Mouse (Mus musculus): ENCODE measurements around the gene Fastkd5. TPM values are rescaled to one million over a fixed set of nuclear protein-coding genes. Genes with fewer than 3 reads are reported as not detected.
"Not testable (repeated sequence)": the region's sequence is repeated elsewhere in the genome, so short reads cannot be mapped to it uniquely, and the experiment has no call there.

Fastkd5 gene
- total RNA-seq, 2 experiments from 2014 or later = 19.7 to 38.4 TPM

DNA sequence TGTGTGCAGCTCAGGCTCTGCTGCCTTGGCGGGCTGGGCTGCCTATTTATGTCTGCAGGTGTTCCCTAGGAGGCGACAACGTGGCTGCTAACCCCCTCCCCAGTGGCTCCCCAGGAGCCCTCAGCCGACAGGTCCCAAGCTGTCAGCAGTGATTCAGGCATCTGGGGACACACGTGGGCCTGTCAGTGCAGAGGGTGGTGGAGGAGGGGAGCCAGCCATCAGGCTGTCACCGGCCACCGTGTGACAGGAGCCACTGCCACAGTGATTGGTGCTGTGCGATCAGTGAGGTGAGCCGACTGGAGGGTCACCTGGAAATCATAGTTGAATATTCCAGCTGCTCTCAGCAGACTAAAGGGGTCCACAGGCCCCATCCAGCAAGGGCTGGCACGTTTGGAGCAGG lies 47.3 kb downstream of the Fastkd5 start, which contains the start of gene Avp:
Gene Avp (minus strand): TSS at position 3 of the 400 bp plus-strand sequence.
- no peak for ATAC-seq (replicated peaks; ENCODE audit: low FRiP score, low TSS enrichment, poor library complexity, severe bottlenecking)

- no peak for ATAC-seq (replicated peaks; ENCODE audit: low FRiP score, low TSS enrichment, poor library complexity, severe bottlenecking)
Observed at GRCm38 (mm10) chr2:130581201-130581600, 48.6 kb downstream of the Fastkd5 start.

DNA sequence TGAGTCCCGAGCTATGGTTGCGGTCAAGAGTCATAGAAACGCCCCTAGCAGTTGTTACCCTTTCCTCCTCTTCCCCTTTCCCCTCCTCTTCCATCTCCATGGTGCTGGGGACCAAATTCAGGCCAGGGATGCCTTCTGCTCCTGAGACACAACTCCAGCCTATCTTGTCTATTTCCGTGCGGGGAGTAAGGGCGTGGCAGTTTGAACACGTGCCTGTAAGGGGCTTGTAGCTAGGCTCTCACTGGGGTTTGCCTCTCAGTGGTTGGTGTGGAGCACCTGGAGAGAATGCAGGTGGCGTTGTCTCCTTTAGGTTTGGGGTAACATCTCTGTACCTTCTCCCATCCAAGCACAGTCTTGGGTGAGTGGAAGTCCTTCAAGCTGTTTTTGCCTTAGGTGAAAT lies 50.0 kb downstream of the Fastkd5 start:
- ATAC-seq (replicated peaks; ENCODE audit: low FRiP score, low TSS enrichment, poor library complexity, severe bottlenecking) = no peak

GRCm38 (mm10) chr2:130578148-130578547 lies 51.7 kb downstream of the Fastkd5 start:
- ATAC-seq (replicated peaks; ENCODE audit: low FRiP score, low TSS enrichment, poor library complexity, severe bottlenecking) = peak; percentile 43

DNA sequence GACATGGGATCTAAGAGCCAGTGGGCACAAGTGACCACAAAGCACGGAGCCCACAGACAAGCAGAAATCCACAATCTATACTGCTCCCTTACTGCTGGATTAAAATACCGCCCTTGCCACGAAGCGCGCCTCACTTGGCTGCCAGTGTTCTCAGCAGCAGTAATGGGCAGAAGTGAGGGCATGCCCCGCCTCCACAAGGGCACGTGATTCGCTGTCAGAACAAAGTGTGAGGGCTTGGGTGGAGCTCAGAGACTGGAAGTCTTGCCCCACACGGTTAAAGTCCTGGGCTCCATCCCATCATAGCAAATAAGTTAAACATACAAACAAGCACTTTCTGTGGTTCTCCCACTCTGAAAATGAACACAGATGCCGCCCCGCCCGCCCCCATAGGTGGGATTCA lies 52.2 kb downstream of the Fastkd5 start:
- peak; percentile 80 for ATAC-seq (replicated peaks; ENCODE audit: low FRiP score, low TSS enrichment, poor library complexity, severe bottlenecking)

DNA sequence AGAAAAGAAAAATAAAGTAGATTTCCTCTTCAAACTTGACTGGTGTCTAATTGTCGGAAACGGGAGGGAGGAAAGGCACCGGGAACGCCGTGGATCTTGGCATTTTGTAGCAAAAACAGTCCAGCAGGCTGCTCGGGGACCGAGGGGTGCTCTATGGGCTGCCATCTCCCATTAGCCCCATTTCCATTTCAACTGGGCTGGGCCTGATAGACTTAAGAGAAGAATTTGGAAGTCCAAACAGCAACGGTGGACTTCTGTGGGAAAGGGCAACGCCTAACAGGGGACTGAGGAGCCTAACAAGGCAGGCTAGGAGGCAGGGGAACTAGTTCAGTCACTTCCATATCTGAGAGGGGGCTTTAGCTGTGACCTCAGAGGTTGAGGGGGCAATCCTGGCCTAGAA lies 52.8 kb downstream of the Fastkd5 start:
- ATAC-seq (replicated peaks; ENCODE audit: low FRiP score, low TSS enrichment, poor library complexity, severe bottlenecking) = no peak

DNA sequence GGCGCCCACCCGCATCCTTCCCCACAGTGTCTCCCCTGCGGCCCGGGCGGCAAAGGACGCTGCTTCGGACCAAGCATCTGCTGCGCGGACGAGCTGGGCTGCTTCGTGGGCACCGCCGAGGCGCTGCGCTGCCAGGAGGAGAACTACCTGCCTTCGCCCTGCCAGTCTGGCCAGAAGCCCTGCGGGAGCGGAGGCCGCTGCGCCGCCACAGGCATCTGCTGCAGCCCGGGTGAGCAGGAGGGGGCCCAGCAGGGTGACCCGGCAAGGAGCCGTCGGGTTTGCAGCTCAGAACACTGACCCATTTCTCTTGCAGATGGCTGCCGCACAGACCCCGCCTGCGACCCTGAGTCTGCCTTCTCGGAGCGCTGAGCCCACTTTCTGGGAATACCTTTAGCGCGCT lies 53.3 kb downstream of the Fastkd5 start:
- not testable (repeated sequence) for ATAC-seq (replicated peaks; ENCODE audit: low FRiP score, low TSS enrichment, poor library complexity, severe bottlenecking)

DNA sequence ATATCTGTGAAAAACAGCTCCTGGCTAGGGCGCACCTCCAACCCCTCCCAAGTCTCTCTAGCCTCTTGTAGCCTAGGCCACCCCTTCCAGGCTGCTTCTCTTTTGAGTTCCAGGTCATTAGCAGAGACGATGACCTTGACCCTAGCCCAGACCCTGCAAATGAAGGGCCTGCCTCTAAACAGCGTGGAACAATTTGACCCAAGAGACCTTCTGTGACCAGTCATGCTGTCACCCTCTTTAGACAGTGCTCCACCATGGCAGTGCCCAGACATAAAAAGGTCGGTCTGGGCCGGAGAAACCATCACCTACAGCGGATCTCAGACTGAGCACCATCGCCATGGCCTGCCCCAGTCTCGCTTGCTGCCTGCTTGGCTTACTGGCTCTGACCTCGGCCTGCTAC lies 54.0 kb downstream of the Fastkd5 start, which contains the start of gene Oxt:
Gene Oxt (plus strand): TSS at position 301 of the 400 bp plus-strand sequence.
- ATAC-seq (replicated peaks; ENCODE audit: low FRiP score, low TSS enrichment, poor library complexity, severe bottlenecking) = no peak

- no peak for ATAC-seq (replicated peaks; ENCODE audit: low FRiP score, low TSS enrichment, poor library complexity, severe bottlenecking)
Observed at GRCm38 (mm10) chr2:130574960-130575359, 54.9 kb downstream of the Fastkd5 start.

DNA sequence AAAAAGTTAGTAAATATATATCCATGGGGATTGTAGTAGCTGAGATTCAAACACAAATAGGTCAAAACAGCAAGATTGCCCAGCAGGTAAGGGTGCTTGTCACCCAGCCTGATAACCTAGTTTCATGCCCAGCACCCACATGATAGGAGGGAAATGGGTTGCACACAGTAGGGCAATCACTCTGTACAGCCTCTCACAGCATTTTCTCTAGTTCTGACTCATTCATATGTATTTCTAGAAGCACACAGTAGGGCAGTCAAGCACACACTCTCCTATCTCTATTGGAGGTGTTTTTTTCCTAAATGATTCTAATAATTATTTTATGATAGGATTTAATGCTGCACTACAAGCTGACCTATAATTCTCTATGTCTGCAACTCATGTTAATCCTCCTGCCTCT lies 59.9 kb downstream of the Fastkd5 start:
- ATAC-seq (replicated peaks; ENCODE audit: low FRiP score, low TSS enrichment, poor library complexity, severe bottlenecking) = no peak

DNA sequence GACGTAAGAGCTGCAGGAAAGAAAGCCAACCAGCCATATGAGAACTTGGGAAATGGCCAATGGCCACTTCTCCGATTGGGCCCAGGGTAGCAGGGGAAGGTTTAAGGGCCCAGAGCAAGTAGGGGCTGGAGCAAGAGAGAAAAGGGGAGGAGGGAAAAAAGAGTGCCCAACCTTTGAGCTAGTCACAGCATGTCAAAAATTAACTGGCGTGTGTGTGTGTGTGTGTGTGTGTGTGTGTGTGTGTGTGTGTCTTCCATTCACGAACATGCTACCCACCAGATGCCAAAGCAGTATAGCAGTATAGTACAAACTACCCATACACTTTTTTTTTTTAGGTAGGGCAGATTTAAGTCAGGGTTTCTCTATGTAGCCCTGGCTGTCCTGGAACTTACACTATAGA lies 60.9 kb downstream of the Fastkd5 start:
- no peak for ATAC-seq (replicated peaks; ENCODE audit: low FRiP score, low TSS enrichment, poor library complexity, severe bottlenecking)

GRCm38 (mm10) chr2:130564983-130565382 lies 64.8 kb downstream of the Fastkd5 start:
- ATAC-seq (replicated peaks; ENCODE audit: low FRiP score, low TSS enrichment, poor library complexity, severe bottlenecking) = no peak

GRCm38 (mm10) chr2:130564063-130564462 lies 65.8 kb downstream of the Fastkd5 start:
- 0 out of 2 replicates have a peak, but pooled peaks have one; percentile 0 for ATAC-seq (replicated peaks; ENCODE audit: low FRiP score, low TSS enrichment, poor library complexity, severe bottlenecking)

Other genes starting within 250 kb of the Fastkd5 start
- gene Cpxm1, start 232.5 kb downstream of the Fastkd5 start, total RNA-seq (2014; fragmentation: Nextera tagmentation) = 0.30 and 3.3 TPM in 2 replicates
- gene Cpxm1, start 232.5 kb downstream of the Fastkd5 start, total RNA-seq (2017) = 4.0 TPM in 1 of 2 replicates, not detected in the other
- not detected in 2 replicates for gene Gm28372, start 224.8 kb downstream of the Fastkd5 start, total RNA-seq (2014; fragmentation: Nextera tagmentation)
- not detected in 2 replicates for gene Gm28372, start 224.8 kb downstream of the Fastkd5 start, total RNA-seq (2017)
- gene 1700020A23Rik, start 224.8 kb downstream of the Fastkd5 start, total RNA-seq (2014; fragmentation: Nextera tagmentation) = not detected in 2 replicates
- gene 1700020A23Rik, start 224.8 kb downstream of the Fastkd5 start, total RNA-seq (2017) = not detected in 2 replicates
- gene Tmem239, start 223.5 kb downstream of the Fastkd5 start, total RNA-seq (2014; fragmentation: Nextera tagmentation) = not detected in 2 replicates
- not detected in 2 replicates for gene Tmem239, start 223.5 kb downstream of the Fastkd5 start, total RNA-seq (2017)
- gene Vps16, start 205.7 kb downstream of the Fastkd5 start, total RNA-seq (2014; fragmentation: Nextera tagmentation) = 150 and 199 TPM in 2 replicates
- gene Vps16, start 205.7 kb downstream of the Fastkd5 start, total RNA-seq (2017) = 123 and 151 TPM in 2 replicates
- gene Pced1a, start 205.3 kb downstream of the Fastkd5 start, total RNA-seq (2014; fragmentation: Nextera tagmentation) = 5.2 and 7.4 TPM in 2 replicates
- 7.2 and 8.2 TPM in 2 replicates for gene Pced1a, start 205.3 kb downstream of the Fastkd5 start, total RNA-seq (2017)
- gene Ptpra, start 179.7 kb downstream of the Fastkd5 start, total RNA-seq (2014; fragmentation: Nextera tagmentation) = 77.0 and 78.4 TPM in 2 replicates
- gene Ptpra, start 179.7 kb downstream of the Fastkd5 start, total RNA-seq (2017) = 159 and 194 TPM in 2 replicates
- gene Mrps26, start 66.3 kb downstream of the Fastkd5 start, total RNA-seq (2014; fragmentation: Nextera tagmentation) = 101 and 111 TPM in 2 replicates
- 58.3 and 88.6 TPM in 2 replicates for gene Mrps26, start 66.3 kb downstream of the Fastkd5 start, total RNA-seq (2017)
- not detected in 2 replicates for gene Oxt, start 53.9 kb downstream of the Fastkd5 start, total RNA-seq (2014; fragmentation: Nextera tagmentation)
- not detected in 2 replicates for gene Oxt, start 53.9 kb downstream of the Fastkd5 start, total RNA-seq (2017)
- not detected in 2 replicates for gene Avp, start 47.5 kb downstream of the Fastkd5 start, total RNA-seq (2014; fragmentation: Nextera tagmentation)
- not detected in 2 replicates for gene Avp, start 47.5 kb downstream of the Fastkd5 start, total RNA-seq (2017)
- gene Ubox5, start within 50 bp of the Fastkd5 start, total RNA-seq (2014; fragmentation: Nextera tagmentation) = 9.1 and 15.6 TPM in 2 replicates
- 8.3 and 8.5 TPM in 2 replicates for gene Ubox5, start within 50 bp of the Fastkd5 start, total RNA-seq (2017)
- gene Lzts3, start 12.8 kb upstream of the Fastkd5 start, total RNA-seq (2014; fragmentation: Nextera tagmentation) = 0.79 and 1.2 TPM in 2 replicates
- 0.08 TPM in 1 of 2 replicates, not detected in the other for gene Lzts3, start 12.8 kb upstream of the Fastkd5 start, total RNA-seq (2017)
- gene Ddrgk1, start 34.6 kb upstream of the Fastkd5 start, total RNA-seq (2014; fragmentation: Nextera tagmentation) = 103 and 130 TPM in 2 replicates
- gene Ddrgk1, start 34.6 kb upstream of the Fastkd5 start, total RNA-seq (2017) = 63.3 and 66.2 TPM in 2 replicates
- 67.7 and 103 TPM in 2 replicates for gene Itpa, start 37.6 kb upstream of the Fastkd5 start, total RNA-seq (2014; fragmentation: Nextera tagmentation)
- 80.0 and 86.8 TPM in 2 replicates for gene Itpa, start 37.6 kb upstream of the Fastkd5 start, total RNA-seq (2017)
- not detected in 2 replicates for gene Slc4a11, start 67.5 kb upstream of the Fastkd5 start, total RNA-seq (2014; fragmentation: Nextera tagmentation)
- 0.08 TPM in 1 of 2 replicates, not detected in the other for gene Slc4a11, start 67.5 kb upstream of the Fastkd5 start, total RNA-seq (2017)